Mouse (Mus musculus) kidney, embryonic 15.5 days (tissue): Measurements from ENCODE around the gene Taf11. TPM values are rescaled to one million over a fixed set of nuclear protein-coding genes. Genes with fewer than 3 reads are reported as not detected.

Experiments
- ATAC-seq: fragments of 200-750 bp; cut with Nextera tagmentation; replicated peaks from 2 replicates; pipeline ENCODE4 v1.8.0; 2017; ENCODE audit warnings: moderate TSS enrichment; ENCODE audit not compliant: low FRiP score
- H3K27ac ChIP-seq: fragments of 300-500 bp; sonication (generic); 2 replicates; pipeline ENCODE4 v1.5.1; 2015; ENCODE audit warnings: mild to moderate bottlenecking, inconsistent platforms
- H3K27me3 ChIP-seq: fragments of 300-500 bp; sonication (generic); 2 replicates; pipeline ENCODE4 v1.6.1; 2015; ENCODE audit warnings: inconsistent platforms
- H3K36me3 ChIP-seq: fragments of 300-500 bp; sonication (generic); 2 replicates; pipeline ENCODE4 v1.6.1; 2015; ENCODE audit warnings: inconsistent platforms
- H3K4me1 ChIP-seq: fragments of 300-500 bp; sonication (generic); 2 replicates; pipeline ENCODE4 v1.6.1; 2015; ENCODE audit warnings: inconsistent platforms
- H3K4me2 ChIP-seq: fragments of 300-500 bp; sonication (generic); 2 replicates; pipeline ENCODE4 v1.6.1; 2015; ENCODE audit warnings: moderate library complexity, mild to moderate bottlenecking, inconsistent platforms
- H3K4me3 ChIP-seq: fragments of 300-500 bp; sonication (generic); replicated peaks from 2 replicates; pipeline ENCODE4 v1.5.1; 2015; ENCODE audit warnings: mild to moderate bottlenecking, inconsistent platforms
- H3K9ac ChIP-seq: fragments of 300-500 bp; sonication (generic); 2 replicates; pipeline ENCODE4 v1.6.1; 2015; ENCODE audit warnings: mild to moderate bottlenecking, inconsistent platforms
- H3K9me3 ChIP-seq: fragments of 300-500 bp; sonication (generic); replicated peaks from 2 replicates; pipeline ENCODE4 v1.6.1; 2016; ENCODE audit warnings: inconsistent platforms
- WGBS: fragments of 180-500 bp; shearing (Covaris S2); methylation state at CpG from one replicate; pipeline ENCODE4 v1.1.7; 2015; ENCODE audit warnings: mixed read lengths; 5-methylcytosine and 5-hydroxymethylcytosine counted together
- polyA plus RNA-seq: library from polyadenylated mRNA; unstranded; fragments of >200 nt; fragmentation: Nextera tagmentation; extraction: Ambion mirVana; gene quantifications from 2 replicates; pipeline ENCODE4 v1.2.1, GENCODE M21; 2015

The Taf11 gene
- 65.1 and 75.7 TPM in 2 replicates for polyA plus RNA-seq

- Histone ChIP-seq H3K9me3 (no peaks in the 10 kb centered on the region), H3K27ac (peak within 1 kb of the TSS; percentile 92), H3K27me3 (no peaks in the 10 kb centered on the region), H3K9ac (peak within 1 kb of the TSS; percentile 93), H3K4me2 (peak within 1 kb of the TSS; percentile 88), H3K4me1 (peaks cover 39% of the 10 kb centered on the region), H3K4me3 (peak within 1 kb of the TSS; percentile 94), H3K36me3 (peaks cover 11% of the 10 kb centered on the region)
- 1% methylated on average over 53 of the region's 53 CpGs for WGBS
- peak; percentile 44 for ATAC-seq
Observed at GRCm38 (mm10) chr17:27909622-27910500, at the start of gene Taf11. Gene Taf11 (minus strand): TSS chr17:27909844.

GRCm38 (mm10) chr17:27957649-27958048 is 48.0 kb upstream of the Taf11 start:
- Histone ChIP-seq H3K4me3 (no peak overlapping the region), H3K4me2 (no peak overlapping the region), H3K27ac (no peak overlapping the region), H3K9me3 (no peaks in the 10 kb centered on the region), H3K27me3 (no peaks in the 10 kb centered on the region), H3K36me3 (no peaks in the 10 kb centered on the region), H3K4me1 (peaks cover 29% of the 10 kb centered on the region), H3K9ac (no peak overlapping the region)
- 95% methylated on average over 9 of the region's 9 CpGs for WGBS
- ATAC-seq: no peak

GRCm38 (mm10) chr17:27954629-27955402 is 45.2 kb upstream of the Taf11 start:
- no peak overlapping the region for H3K4me3 ChIP-seq
- H3K27me3 ChIP-seq: no peaks in the 10 kb centered on the region
- no peak overlapping the region for H3K9ac ChIP-seq
- no peak overlapping the region for H3K4me2 ChIP-seq
- no peak for ATAC-seq
- H3K9me3 ChIP-seq: no peaks in the 10 kb centered on the region
- peaks cover 26% of the 10 kb centered on the region for H3K4me1 ChIP-seq
- H3K27ac ChIP-seq: peak overlapping the region; percentile 56
- H3K36me3 ChIP-seq: no peaks in the 10 kb centered on the region
- WGBS: 58% methylated on average over 14 of the region's 14 CpGs

GRCm38 (mm10) chr17:27953136-27953535 is 43.5 kb upstream of the Taf11 start:
- Histone ChIP-seq H3K4me3 (no peak overlapping the region), H3K27me3 (no peaks in the 10 kb centered on the region), H3K9me3 (no peaks in the 10 kb centered on the region), H3K4me2 (no peak overlapping the region), H3K4me1 (peaks cover 29% of the 10 kb centered on the region), H3K27ac (no peak overlapping the region), H3K36me3 (no peaks in the 10 kb centered on the region), H3K9ac (no peak overlapping the region)
- ATAC-seq: no peak
- 44% methylated on average over 6 of the region's 6 CpGs for WGBS

GRCm38 (mm10) chr17:27947155-27947554 is 37.5 kb upstream of the Taf11 start:
- Histone ChIP-seq H3K27ac (0 out of 2 replicates have a peak overlapping the region, but pooled peaks have one; percentile 15), H3K4me1 (peaks cover 32% of the 10 kb centered on the region), H3K9me3 (no peaks in the 10 kb centered on the region), H3K27me3 (no peaks in the 10 kb centered on the region), H3K9ac (no peak overlapping the region), H3K36me3 (no peaks in the 10 kb centered on the region), H3K4me3 (no peak overlapping the region), H3K4me2 (no peak overlapping the region)
- no peak for ATAC-seq
- 84% methylated on average over 2 of the region's 2 CpGs for WGBS

GRCm38 (mm10) chr17:27946371-27946770 is 36.7 kb upstream of the Taf11 start:
- no peaks in the 10 kb centered on the region for H3K9me3 ChIP-seq
- H3K27me3 ChIP-seq: no peaks in the 10 kb centered on the region
- peaks cover 32% of the 10 kb centered on the region for H3K4me1 ChIP-seq
- H3K4me2 ChIP-seq: no peak overlapping the region
- 69% methylated on average over 8 of the region's 8 CpGs for WGBS
- H3K4me3 ChIP-seq: no peak overlapping the region
- H3K9ac ChIP-seq: no peak overlapping the region
- H3K27ac ChIP-seq: peak overlapping the region; percentile 78
- no peak for ATAC-seq
- no peaks in the 10 kb centered on the region for H3K36me3 ChIP-seq

GRCm38 (mm10) chr17:27945546-27946216 is 36.0 kb upstream of the Taf11 start:
- no peak overlapping the region for H3K4me2 ChIP-seq
- H3K36me3 ChIP-seq: no peaks in the 10 kb centered on the region
- H3K4me1 ChIP-seq: peaks cover 32% of the 10 kb centered on the region
- no peak overlapping the region for H3K9ac ChIP-seq
- 35% methylated on average over 6 of the region's 6 CpGs for WGBS
- 0 out of 2 replicates have a peak, but pooled peaks have one; percentile 66 for ATAC-seq
- no peaks in the 10 kb centered on the region for H3K9me3 ChIP-seq
- no peak overlapping the region for H3K4me3 ChIP-seq
- H3K27ac ChIP-seq: peak overlapping the region; percentile 78
- no peaks in the 10 kb centered on the region for H3K27me3 ChIP-seq

- no peaks in the 10 kb centered on the region for H3K36me3 ChIP-seq
- no peak overlapping the region for H3K27ac ChIP-seq
- no peaks in the 10 kb centered on the region for H3K27me3 ChIP-seq
- 82% methylated on average over 4 of the region's 4 CpGs for WGBS
- no peak overlapping the region for H3K4me2 ChIP-seq
- H3K4me3 ChIP-seq: no peak overlapping the region
- H3K9ac ChIP-seq: no peak overlapping the region
- no peak for ATAC-seq
- H3K9me3 ChIP-seq: no peaks in the 10 kb centered on the region
- H3K4me1 ChIP-seq: peaks cover 54% of the 10 kb centered on the region
Observed at GRCm38 (mm10) chr17:27942131-27942530, 32.5 kb upstream of the Taf11 start.

GRCm38 (mm10) chr17:27941698-27942097 is 32.1 kb upstream of the Taf11 start:
- Histone ChIP-seq H3K9ac (no peak overlapping the region), H3K4me2 (no peak overlapping the region), H3K27me3 (no peaks in the 10 kb centered on the region), H3K36me3 (no peaks in the 10 kb centered on the region), H3K4me1 (peaks cover 54% of the 10 kb centered on the region), H3K9me3 (no peaks in the 10 kb centered on the region), H3K4me3 (no peak overlapping the region), H3K27ac (no peak overlapping the region)
- 71% methylated on average over 2 of the region's 2 CpGs for WGBS
- no peak for ATAC-seq

GRCm38 (mm10) chr17:27941178-27941577 is 31.5 kb upstream of the Taf11 start:
- Histone ChIP-seq H3K4me3 (no peak overlapping the region), H3K27me3 (no peaks in the 10 kb centered on the region), H3K4me2 (no peak overlapping the region), H3K27ac (no peak overlapping the region), H3K36me3 (no peaks in the 10 kb centered on the region), H3K9me3 (no peaks in the 10 kb centered on the region), H3K9ac (no peak overlapping the region), H3K4me1 (peaks cover 53% of the 10 kb centered on the region)
- WGBS: 79% methylated on average over 5 of the region's 5 CpGs
- ATAC-seq: no peak

- Histone ChIP-seq H3K27ac (peak overlapping the region; percentile 14; the same call in 1 of the 2 replicates), H3K4me1 (peaks cover 45% of the 10 kb centered on the region), H3K4me3 (no peak overlapping the region), H3K36me3 (no peaks in the 10 kb centered on the region), H3K9me3 (no peaks in the 10 kb centered on the region), H3K27me3 (no peaks in the 10 kb centered on the region), H3K4me2 (no peak overlapping the region), H3K9ac (no peak overlapping the region)
- WGBS: 27% methylated on average over 4 of the region's 4 CpGs
- ATAC-seq: no peak
Observed at GRCm38 (mm10) chr17:27940352-27940751, 30.7 kb upstream of the Taf11 start.
